Mouse (Mus musculus) monocyte, adult 59 days (primary cell): ENCODE data around the gene Klra8. TPM values are rescaled to one million over a fixed set of nuclear protein-coding genes. Genes with fewer than 3 reads are reported as not detected.

Experiments
- total RNA-seq, 2 experiments: library from RNA; stranded (reverse); gene quantifications; one replicate each; pipeline ENCODE4 v1.2.4; 2023

Gene Klra8
- 1 to 10 TPM; 3.4 to 4.3 TPM for total RNA-seq

DNA sequence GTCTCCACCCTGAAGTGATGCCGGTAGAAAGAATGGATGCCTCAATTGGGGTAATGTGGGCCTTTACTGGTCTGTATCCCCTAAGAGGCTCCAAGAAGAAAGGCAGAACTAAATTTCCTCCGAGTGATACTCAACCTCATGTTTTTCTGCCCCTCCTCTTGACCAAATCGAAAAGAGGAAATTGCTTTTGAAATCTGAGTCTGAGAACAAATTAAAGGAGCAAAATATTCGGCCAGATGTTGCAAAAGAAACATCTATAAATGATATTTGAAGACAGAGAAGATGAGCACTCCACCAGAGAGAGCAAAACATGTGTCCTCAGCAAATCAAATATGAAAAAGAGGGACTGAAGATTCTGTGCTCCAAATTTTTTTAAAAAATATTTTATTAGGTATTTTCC lies at the start of gene Klra8:
TSS of gene Klra8 (minus strand) at position 101 of the 400 bp plus-strand sequence.

DNA sequence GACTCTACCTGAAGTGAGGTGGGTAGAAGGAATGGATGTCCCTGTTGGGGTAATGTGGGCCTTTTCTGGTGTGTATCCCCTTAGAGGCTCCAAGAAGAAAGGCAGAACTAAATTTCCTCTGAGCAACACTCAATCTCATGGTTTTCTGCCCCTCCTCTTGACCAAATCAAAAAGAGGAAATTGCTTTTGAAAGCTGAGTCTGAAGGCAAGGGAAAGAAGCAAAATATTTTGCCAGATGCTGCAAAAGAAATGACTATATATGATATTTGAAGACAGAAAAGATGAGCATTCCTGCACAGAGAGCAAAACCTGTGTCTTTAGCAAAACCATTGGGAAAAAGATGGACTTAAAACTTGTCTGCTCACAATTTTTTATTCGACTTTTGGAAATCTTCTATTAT lies 62.5 kb downstream of the Klra8 start, which contains the start of gene Klra4:
TSS of gene Klra4 (minus strand) at position 101 of the 400 bp plus-strand sequence.

Other genes with a start within 250 kb of the Klra8 start
- not detected for gene Klra5, start 212.2 kb downstream of the Klra8 start, total RNA-seq
- gene Klra6, start 102.9 kb downstream of the Klra8 start, total RNA-seq, result not detected
- under 1 TPM in 1 of 2 experiments, not detected in 1; 0.39 TPM for gene Klra4, start 62.6 kb downstream of the Klra8 start, total RNA-seq
- 1 to 10 TPM in 1 of 2 experiments, under 1 TPM in 1; 0.97 to 2.6 TPM for gene Klra9, start 63.2 kb upstream of the Klra8 start, total RNA-seq
- not detected for gene Klra7, start 103.4 kb upstream of the Klra8 start, total RNA-seq
- gene Klra10, start 152.0 kb upstream of the Klra8 start, total RNA-seq, result 1 to 10 TPM; 4.4 to 5.2 TPM
- gene Klra3, start 207.7 kb upstream of the Klra8 start, total RNA-seq, result 1 to 10 TPM; 2.2 to 2.7 TPM